Comparison of ENCODE assay signal across 8 mouse cellular contexts in genomic region chr8:95080381-95081341, GRCm38 (mm10). TPM values are rescaled to one million over a fixed set of nuclear protein-coding genes. Genes with fewer than 3 reads are reported as not detected.
DNase-seq lines count a peak whose midpoint lies in the region; ATAC-seq and TF ChIP-seq lines count a peak whose summit lies in the region.

Gene Katnb1 (plus strand): TSS chr8:95081186.

- under 1% methylated on average over 47 of the region's 47 CpGs for WGBS in hindbrain, postnatal 0 days

- H3K4me2 ChIP-seq in hindbrain, postnatal 0 days (ENCODE audit: low read depth, low read length) = peak within 1 kb of the TSS; percentile 91

- peaks cover 8% of the 10 kb centered on the region; the same call in 1 of the 2 replicates for H3K4me1 ChIP-seq in hindbrain, postnatal 0 days (ENCODE audit: insufficient read depth, low read length)

- peak; percentile 86 for ATAC-seq in common myeloid progenitor, adult 5-6 weeks (replicated peaks; ENCODE audit: low read depth, poor library complexity, severe bottlenecking)
- peak; percentile 98 for ATAC-seq in hindbrain, postnatal 0 days
- peak; percentile 84 for ATAC-seq in megakaryocyte, adult 5-6 weeks (ENCODE audit: poor library complexity, severe bottlenecking)

- no peak for TF ChIP-seq CTCF in gastrocnemius, adult 2 months (IDR thresholded peaks at IDR 0.05)
- 0 out of 2 replicates have a peak, but pooled peaks have one; percentile 17 for TF ChIP-seq CTCF in hindbrain, postnatal 0 days (IDR thresholded peaks at IDR 0.05; ENCODE audit: low read depth)
- no peak for TF ChIP-seq CTCF in left cerebral cortex, adult 2 months (IDR thresholded peaks at IDR 0.05)

- H3K9ac ChIP-seq in hindbrain, postnatal 0 days (replicated peaks; ENCODE audit: low read length) = peak within 1 kb of the TSS; percentile 73

- peaks cover 17% of the 10 kb centered on the region; the same call in 1 of the 2 replicates for H3K36me3 ChIP-seq in hindbrain, postnatal 0 days (ENCODE audit: insufficient read depth, low read length)

- H3K4me3 ChIP-seq in gastrocnemius, adult 2 months = peak within 1 kb of the TSS; percentile 90
- peak within 1 kb of the TSS; percentile 78 for H3K4me3 ChIP-seq in hindbrain, postnatal 0 days (ENCODE audit: low read length)
- H3K4me3 ChIP-seq in left cerebral cortex, adult 2 months = peak within 1 kb of the TSS; percentile 81

- H3K27ac ChIP-seq in gastrocnemius, adult 2 months = peak within 1 kb of the TSS; percentile 94
- peak within 1 kb of the TSS; percentile 83 for H3K27ac ChIP-seq in hindbrain, postnatal 0 days
- peak within 1 kb of the TSS; percentile 90 for H3K27ac ChIP-seq in left cerebral cortex, adult 2 months

- no peaks in the 10 kb centered on the region for H3K27me3 ChIP-seq in hindbrain, postnatal 0 days (ENCODE audit: insufficient read depth, low read length)

- peak; percentile 100 for DNase-seq in ZHBTc4 (ENCODE audit: low read depth, low spot score)
- DNase-seq in gastrocnemius, adult 2 months = peak; percentile 98
- DNase-seq in hindbrain, postnatal 0 days (ENCODE audit: low spot score) = peak; percentile 100
- peak; percentile 94 to 97 for DNase-seq in left cerebral cortex, adult 2 months (ENCODE audit: extremely low spot score in 1 of 2, low spot score in 2 of 2)
- peak; percentile 99 for DNase-seq in right cerebral cortex, adult 2 months (ENCODE audit: low spot score in 2 of 2)
- DNase-seq in urinary bladder, postnatal 14 days (ENCODE audit: low spot score) = peak; percentile 97

- H3K9me3 ChIP-seq in hindbrain, postnatal 0 days (ENCODE audit: low read length) = no peaks in the 10 kb centered on the region

- intact Hi-C loops in gastrocnemius, adult 2 months (cut with DNase I) = loop anchor here (5.0 kb wide), 1 partner anchor 252 kb away; the partner anchor contains the start of genes Usb1 and Zfp319
- intact Hi-C loops in left cerebral cortex, adult 2 months (cut with DNase I) = loop anchor here (5.0 kb wide), 2 partner anchors 138 to 208 kb away; no protein-coding TSS in a partner anchor

RNA-seq across cellular contexts. Expression of gene Katnb1, which starts in this region (rescaled TPM):
- total RNA-seq in common myeloid progenitor, adult 5-6 weeks (2017) = 17.5 and 24.6 TPM in 2 replicates
- 1 to 10 TPM; 6.4 to 7.6 TPM for total RNA-seq in gastrocnemius, adult 2 months (2021)
- total RNA-seq in hindbrain, postnatal 0 days (2014; rRNA removed) = 59.6 and 63.3 TPM in 2 replicates
- 45.3 and 48.4 TPM in 2 replicates for polyA plus RNA-seq in hindbrain, postnatal 0 days (2015; fragmentation: Nextera tagmentation; extraction: Ambion mirVana)
- 10 to 100 TPM; 37.6 to 46.2 TPM for total RNA-seq in left cerebral cortex, adult 2 months (2021)
- total RNA-seq in megakaryocyte, adult 5-6 weeks (2015) = 3.7 and 6.7 TPM in 2 replicates
- 15.6 and 21.8 TPM in 2 replicates for total RNA-seq in megakaryocyte, adult 5-6 weeks (2017)

Comparison
In these comparisons a context has a peak if more than half of its experiments do, and no peak if none do; other contexts are left out.
1. Peak in every context shown above with its lines: DNase-seq, ATAC-seq, H3K4me3 ChIP-seq and H3K27ac ChIP-seq.